Mouse (Mus musculus) adrenal gland, postnatal 25 days (tissue): ENCODE measurements at regions not wholly inside any gene's neighbourhood (a gene's known extent, or its start where the extent isn't known, plus 50 kb on each side); places are given as distances from the start of the nearest gene placed in this dataset.

Experiments
- DNase-seq: peaks from one replicate; pipeline ENCODE4 v3.0.0; 2021; ENCODE audit warnings: mixed read lengths

- no peak for DNase-seq
These were observed 253.7 kb downstream of the Cd83 start for GRCm38 (mm10) chr13:44038322-44038721.

GRCm38 (mm10) chr13:44040640-44041039 lies 256.1 kb downstream of the Cd83 start:
- DNase-seq: no peak

- no peak for DNase-seq
These were observed 258.3 kb downstream of the Cd83 start for GRCm38 (mm10) chr13:44042730-44043493.

GRCm38 (mm10) chr13:44043494-44043885 lies 258.9 kb downstream of the Cd83 start:
- DNase-seq: no peak

- no peak for DNase-seq
These were observed 260.1 kb downstream of the Cd83 start for GRCm38 (mm10) chr13:44044546-44045216.

- no peak for DNase-seq
These were observed 261.9 kb downstream of the Cd83 start for GRCm38 (mm10) chr13:44046436-44046835.

GRCm38 (mm10) chr13:44054157-44054556 lies 269.6 kb downstream of the Cd83 start:
- no peak for DNase-seq

GRCm38 (mm10) chr13:44055573-44056491 lies 271.3 kb downstream of the Cd83 start:
- DNase-seq: no peak

- DNase-seq: no peak
These were observed 272.1 kb downstream of the Cd83 start for GRCm38 (mm10) chr13:44056716-44057115.

GRCm38 (mm10) chr13:44057542-44057941 lies 273.0 kb downstream of the Cd83 start:
- no peak for DNase-seq

- DNase-seq: no peak
These were observed 273.7 kb downstream of the Cd83 start for GRCm38 (mm10) chr13:44058277-44058676.

- DNase-seq: no peak
These were observed 274.9 kb downstream of the Cd83 start for GRCm38 (mm10) chr13:44059436-44059835.

- no peak for DNase-seq
These were observed 276.7 kb downstream of the Cd83 start for GRCm38 (mm10) chr13:44061286-44061685.

GRCm38 (mm10) chr13:44061721-44062300 lies 277.2 kb downstream of the Cd83 start:
- no peak for DNase-seq

GRCm38 (mm10) chr13:44063317-44063716 lies 278.7 kb downstream of the Cd83 start:
- DNase-seq: no peak

- DNase-seq: no peak
These were observed 279.5 kb downstream of the Cd83 start for GRCm38 (mm10) chr13:44064026-44064425.

- DNase-seq: peak; percentile 18
These were observed 281.2 kb downstream of the Cd83 start for GRCm38 (mm10) chr13:44065741-44066185.

- DNase-seq: no peak
These were observed 282.7 kb downstream of the Cd83 start for GRCm38 (mm10) chr13:44067244-44067643.

GRCm38 (mm10) chr13:44068951-44069350 lies 284.4 kb downstream of the Cd83 start:
- DNase-seq: no peak

GRCm38 (mm10) chr13:44073122-44073521 lies 288.5 kb downstream of the Cd83 start:
- no peak for DNase-seq

- no peak for DNase-seq
These were observed 289.6 kb downstream of the Cd83 start for GRCm38 (mm10) chr13:44074172-44074571.

- DNase-seq: no peak
These were observed 292.4 kb downstream of the Cd83 start for GRCm38 (mm10) chr13:44077022-44077421.
